Mouse (Mus musculus) embryonic facial prominence, embryonic 11.5 days (tissue): ENCODE data around the gene Kif13a. TPM values are rescaled to one million over a fixed set of nuclear protein-coding genes. Genes with fewer than 3 reads are reported as not detected.

Experiments used
- ATAC-seq: fragments of 200-750 bp; cut with Nextera tagmentation; replicated peaks from 2 replicates; pipeline ENCODE4 v1.8.0; 2017; ENCODE audit warnings: low read depth; ENCODE audit not compliant: insufficient number of reproducible peaks, low FRiP score, low TSS enrichment
- DNase-seq: peaks from one replicate; pipeline ENCODE4 v3.0.0-alpha.2; 2015; ENCODE audit warnings: low spot score
- H3K27ac ChIP-seq: fragments of 300-500 bp; sonication (generic); replicated peaks from 2 replicates; pipeline ENCODE4 v1.5.1; 2014; ENCODE audit warnings: mild to moderate bottlenecking, low read depth, low read length, control low read depth
- H3K27me3 ChIP-seq: fragments of 300-500 bp; sonication (generic); 2 replicates; pipeline ENCODE4 v1.6.1; 2014; ENCODE audit warnings: mild to moderate bottlenecking, low read length, moderate library complexity, mixed read lengths; ENCODE audit not compliant: control insufficient read depth, insufficient read depth
- H3K36me3 ChIP-seq: fragments of 300-500 bp; sonication (generic); replicated peaks from 2 replicates; pipeline ENCODE4 v1.6.1; 2014; ENCODE audit warnings: low read depth, mild to moderate bottlenecking, low read length, moderate library complexity, mixed read lengths; ENCODE audit not compliant: control insufficient read depth, insufficient read depth
- H3K4me1 ChIP-seq: fragments of 300-500 bp; sonication (generic); 2 replicates; pipeline ENCODE4 v1.6.1; 2014; ENCODE audit warnings: low read length, mixed read lengths; ENCODE audit not compliant: control insufficient read depth, insufficient read depth
- H3K4me2 ChIP-seq: fragments of 300-500 bp; sonication (generic); 2 replicates; pipeline ENCODE4 v1.6.1; 2014; ENCODE audit warnings: low read depth, mild to moderate bottlenecking, control low read depth, low read length, moderate library complexity
- H3K4me3 ChIP-seq: fragments of 300-500 bp; sonication (generic); 2 replicates; pipeline ENCODE4 v1.5.1; 2014; ENCODE audit warnings: low read depth, low read length, control low read depth
- H3K9ac ChIP-seq: fragments of 300-500 bp; sonication (generic); replicated peaks from 2 replicates; pipeline ENCODE4 v1.6.1; 2014; ENCODE audit warnings: mild to moderate bottlenecking, control low read depth, low read length
- H3K9me3 ChIP-seq: fragments of 300-500 bp; sonication (generic); replicated peaks from 2 replicates; pipeline ENCODE4 v1.6.1; 2016; ENCODE audit warnings: mild to moderate bottlenecking, low read length, inconsistent platforms, mixed read lengths; ENCODE audit not compliant: control insufficient read depth
- WGBS: fragments of 180-500 bp; shearing (Covaris S2); extraction: QIAGEN DNeasy Blood & Tissue Kit; methylation state at CpG from one replicate; pipeline ENCODE4 v1.1.7; 2014; 5-methylcytosine and 5-hydroxymethylcytosine counted together
- polyA plus RNA-seq: library from polyadenylated mRNA; unstranded; fragments of >200 nt; fragmentation: Nextera tagmentation; extraction: Ambion mirVana; gene quantifications from 2 replicates; pipeline ENCODE4 v1.2.1, GENCODE M21; 2014

Gene Kif13a
- polyA plus RNA-seq, 1 experiment from 2014 or later, result 19.1 TPM

DNA sequence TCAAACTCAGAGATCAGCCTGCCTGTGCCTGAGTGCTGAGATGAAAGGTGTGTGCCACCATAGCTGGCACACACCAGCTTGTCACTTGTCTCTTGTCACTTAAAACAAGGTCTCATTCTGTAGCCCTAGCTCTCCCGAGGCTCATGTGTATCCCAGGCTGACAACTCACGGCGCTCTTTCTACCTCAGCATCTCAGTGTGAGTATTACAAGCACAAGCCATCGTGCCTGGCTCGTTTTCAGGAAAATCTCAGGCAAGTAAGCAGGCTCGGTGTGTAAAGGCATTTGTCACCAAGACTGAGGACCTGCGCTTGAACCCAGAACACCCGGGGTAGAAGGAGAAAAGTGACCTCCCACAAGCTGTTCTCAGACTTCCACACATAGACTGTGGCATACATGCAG is 185.8 kb downstream of the Kif13a start:
- Histone ChIP-seq H3K4me2 (no peak overlapping the region), H3K9me3 (no peaks in the 10 kb centered on the region), H3K4me3 (no peak overlapping the region), H3K36me3 (no peaks in the 10 kb centered on the region), H3K9ac (no peak overlapping the region), H3K27ac (no peak overlapping the region), H3K4me1 (no peaks in the 10 kb centered on the region), H3K27me3 (no peaks in the 10 kb centered on the region)
- ATAC-seq (no peak), DNase-seq (no peak)
- WGBS, result 88% methylated on average over 8 of the region's 8 CpGs

DNA sequence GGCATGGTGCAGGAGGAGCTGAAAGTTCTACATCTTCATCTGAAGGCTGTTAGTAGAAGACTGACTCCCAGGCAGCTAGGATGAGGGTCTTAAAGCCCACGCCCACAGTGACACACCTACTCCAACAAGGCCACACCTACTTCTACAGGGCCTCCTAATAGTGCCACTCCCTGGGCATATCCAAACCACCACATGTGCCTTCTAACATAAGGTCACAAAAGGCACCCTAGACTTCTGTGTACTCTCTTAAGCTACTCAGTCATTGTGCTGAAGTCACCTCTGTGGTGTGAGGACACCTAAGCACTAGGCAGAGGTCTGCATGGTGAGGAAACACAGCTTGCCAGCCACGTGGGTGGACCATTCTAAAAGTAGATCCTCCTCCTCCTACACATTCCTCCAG is 187.3 kb downstream of the Kif13a start:
- no peak overlapping the region for H3K4me3 ChIP-seq
- H3K4me2 ChIP-seq, result no peak overlapping the region
- H3K4me1 ChIP-seq, result no peaks in the 10 kb centered on the region
- no peak for ATAC-seq
- no peaks in the 10 kb centered on the region for H3K9me3 ChIP-seq
- DNase-seq, result no peak
- no peaks in the 10 kb centered on the region for H3K36me3 ChIP-seq
- no peak overlapping the region for H3K27ac ChIP-seq
- H3K27me3 ChIP-seq, result no peaks in the 10 kb centered on the region
- no peak overlapping the region for H3K9ac ChIP-seq
- 77% methylated on average over 2 of the region's 2 CpGs for WGBS

GRCm38 (mm10) chr13:46739426-46739825 is 190.2 kb downstream of the Kif13a start:
- no peak for ATAC-seq

GRCm38 (mm10) chr13:46737482-46737881 is 192.2 kb downstream of the Kif13a start:
- Histone ChIP-seq H3K27ac (no peak overlapping the region), H3K4me3 (no peak overlapping the region)

More at GRCm38 (mm10) chr13:46739426-46739825, 190.2 kb downstream of the Kif13a start:
- Histone ChIP-seq H3K9me3 (no peaks in the 10 kb centered on the region), H3K27ac (no peak overlapping the region), H3K27me3 (no peaks in the 10 kb centered on the region), H3K9ac (no peak overlapping the region), H3K4me3 (no peak overlapping the region), H3K36me3 (no peaks in the 10 kb centered on the region), H3K4me2 (no peak overlapping the region), H3K4me1 (no peaks in the 10 kb centered on the region)
- 76% methylated on average over 7 of the region's 7 CpGs for WGBS
- no peak for DNase-seq

GRCm38 (mm10) chr13:46736479-46736865 is 193.2 kb downstream of the Kif13a start:
- ATAC-seq (no peak), DNase-seq (peak; percentile 31)
- Histone ChIP-seq H3K9ac (peak overlapping the region; percentile 0), H3K4me3 (peak overlapping the region; percentile 24), H3K4me2 (peak overlapping the region; percentile 46), H3K9me3 (no peaks in the 10 kb centered on the region), H3K27me3 (no peaks in the 10 kb centered on the region), H3K27ac (no peak overlapping the region), H3K4me1 (no peaks in the 10 kb centered on the region), H3K36me3 (no peaks in the 10 kb centered on the region)
- WGBS, result 4% methylated on average over 12 of the region's 12 CpGs

More at GRCm38 (mm10) chr13:46737482-46737881, 192.2 kb downstream of the Kif13a start:
- no peak for DNase-seq
- Histone ChIP-seq H3K4me1 (no peaks in the 10 kb centered on the region), H3K9ac (no peak overlapping the region), H3K4me2 (no peak overlapping the region), H3K9me3 (no peaks in the 10 kb centered on the region), H3K27me3 (no peaks in the 10 kb centered on the region), H3K36me3 (no peaks in the 10 kb centered on the region)
- no peak for ATAC-seq
- 80% methylated on average over 4 of the region's 4 CpGs for WGBS

GRCm38 (mm10) chr13:46735808-46736478 is 193.7 kb downstream of the Kif13a start:
- H3K4me1 ChIP-seq, result no peaks in the 10 kb centered on the region
- H3K9me3 ChIP-seq, result no peaks in the 10 kb centered on the region
- H3K27ac ChIP-seq, result no peak overlapping the region
- peak overlapping the region; percentile 0 for H3K9ac ChIP-seq
- H3K36me3 ChIP-seq, result no peaks in the 10 kb centered on the region
- no peaks in the 10 kb centered on the region for H3K27me3 ChIP-seq
- peak overlapping the region; percentile 24 for H3K4me3 ChIP-seq
- ATAC-seq (0 out of 2 replicates have a peak, but pooled peaks have one; percentile 44), DNase-seq (peak; percentile 72)
- H3K4me2 ChIP-seq, result peak overlapping the region; percentile 46
- under 1% methylated on average over 20 of the region's 20 CpGs for WGBS

DNA sequence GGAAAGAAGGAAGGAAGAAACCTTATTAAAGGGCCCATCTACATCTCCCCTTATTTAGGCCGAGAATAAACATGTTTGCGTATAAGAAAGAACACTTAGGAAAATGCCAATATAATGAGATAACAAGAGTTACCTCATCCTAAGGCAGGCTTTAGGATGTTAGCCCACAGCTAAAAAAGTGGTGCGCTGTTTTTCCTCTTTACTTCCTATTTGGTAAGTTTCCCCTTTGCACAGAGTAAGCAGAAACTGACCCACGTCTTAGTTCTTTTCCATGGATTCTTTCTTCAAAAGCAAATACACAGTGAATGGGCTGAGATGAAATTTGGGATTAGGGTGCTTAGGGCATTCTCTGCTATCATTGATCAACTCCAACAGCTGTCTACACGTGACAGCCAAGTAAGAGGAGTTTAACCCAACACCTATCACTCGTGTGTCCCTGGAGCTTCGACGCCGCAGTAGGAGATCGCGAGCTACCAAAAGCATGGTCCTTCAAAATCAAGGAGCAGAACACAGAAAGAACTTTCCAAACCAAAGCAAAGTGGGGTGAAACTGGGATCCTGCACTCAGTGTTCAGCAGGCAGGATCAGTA is 194.4 kb downstream of the Kif13a start:
- no peaks in the 10 kb centered on the region for H3K27me3 ChIP-seq
- H3K27ac ChIP-seq, result no peak overlapping the region
- peak overlapping the region; percentile 0; the same call in 1 of the 2 replicates for H3K9ac ChIP-seq
- WGBS, result 49% methylated on average over 11 of the region's 11 CpGs
- no peaks in the 10 kb centered on the region for H3K9me3 ChIP-seq
- no peaks in the 10 kb centered on the region for H3K36me3 ChIP-seq
- peak overlapping the region; percentile 24; the same call in 1 of the 2 replicates for H3K4me3 ChIP-seq
- DNase-seq (no peak), ATAC-seq (no peak)
- peak overlapping the region; percentile 46 for H3K4me2 ChIP-seq
- H3K4me1 ChIP-seq, result no peaks in the 10 kb centered on the region

GRCm38 (mm10) chr13:46729998-46730397 is 199.7 kb downstream of the Kif13a start:
- H3K27me3 ChIP-seq, result no peaks in the 10 kb centered on the region
- WGBS, result 79% methylated on average over 2 of the region's 2 CpGs
- no peak overlapping the region for H3K9ac ChIP-seq
- H3K4me2 ChIP-seq, result no peak overlapping the region
- no peak overlapping the region for H3K4me3 ChIP-seq
- ATAC-seq (no peak), DNase-seq (no peak)
- no peaks in the 10 kb centered on the region for H3K36me3 ChIP-seq
- H3K4me1 ChIP-seq, result no peaks in the 10 kb centered on the region
- H3K27ac ChIP-seq, result no peak overlapping the region
- no peaks in the 10 kb centered on the region for H3K9me3 ChIP-seq
